Mouse (Mus musculus) hindbrain, embryonic 16.5 days (tissue): ENCODE measurements around the gene Prlh. TPM values are rescaled to one million over a fixed set of nuclear protein-coding genes. Genes with fewer than 3 reads are reported as not detected.

Experiments used
- ATAC-seq: fragments of 200-750 bp; cut with Nextera tagmentation; 2 replicates; pipeline ENCODE4 v1.8.0; 2017; ENCODE audit warnings: moderate TSS enrichment, moderate library complexity
- H3K27ac ChIP-seq: fragments of 300-500 bp; sonication (generic); 2 replicates; pipeline ENCODE4 v1.5.1; 2014; ENCODE audit warnings: low read depth, mild to moderate bottlenecking, control low read depth, low read length, moderate library complexity
- H3K27me3 ChIP-seq: fragments of 300-500 bp; sonication (generic); replicated peaks from 2 replicates; pipeline ENCODE4 v1.6.1; 2014; ENCODE audit warnings: low read length; ENCODE audit not compliant: control insufficient read depth, insufficient read depth
- H3K36me3 ChIP-seq: fragments of 300-500 bp; sonication (generic); 2 replicates; pipeline ENCODE4 v1.6.1; 2014; ENCODE audit warnings: mild to moderate bottlenecking, low read length, moderate library complexity, mixed read lengths; ENCODE audit not compliant: control insufficient read depth, insufficient read depth
- H3K4me1 ChIP-seq: fragments of 300-500 bp; sonication (generic); 2 replicates; pipeline ENCODE4 v1.6.1; 2014; ENCODE audit warnings: low read depth, low read length; ENCODE audit not compliant: control insufficient read depth, insufficient read depth
- H3K4me2 ChIP-seq: fragments of 300-500 bp; sonication (generic); 2 replicates; pipeline ENCODE4 v1.6.1; 2014; ENCODE audit warnings: mild to moderate bottlenecking, low read length, control low read depth, moderate library complexity
- H3K4me3 ChIP-seq: fragments of 300-500 bp; sonication (generic); 2 replicates; pipeline ENCODE4 v1.5.1; 2014; ENCODE audit warnings: mild to moderate bottlenecking, low read length, control low read depth, moderate library complexity
- H3K9ac ChIP-seq: fragments of 300-500 bp; sonication (generic); 2 replicates; pipeline ENCODE4 v1.6.1; 2014; ENCODE audit warnings: low read depth, mild to moderate bottlenecking, control low read depth, low read length, moderate library complexity
- H3K9me3 ChIP-seq: fragments of 300-500 bp; sonication (generic); 2 replicates; pipeline ENCODE4 v1.6.1; 2014; ENCODE audit warnings: mild to moderate bottlenecking, low read length, moderate library complexity; ENCODE audit not compliant: control insufficient read depth
- WGBS: fragments of 180-500 bp; shearing (Covaris S2); extraction: QIAGEN DNeasy Blood & Tissue Kit; methylation state at CpG from one replicate; pipeline ENCODE4 v1.1.7; 2014; 5-methylcytosine and 5-hydroxymethylcytosine counted together
- polyA plus RNA-seq: library from polyadenylated mRNA; unstranded; fragments of >200 nt; fragmentation: Nextera tagmentation; extraction: Ambion mirVana; gene quantifications from 2 replicates; pipeline ENCODE4 v1.2.1, GENCODE M21; 2015

Gene Prlh
- polyA plus RNA-seq, 1 experiment from 2014 or later = not detected

DNA sequence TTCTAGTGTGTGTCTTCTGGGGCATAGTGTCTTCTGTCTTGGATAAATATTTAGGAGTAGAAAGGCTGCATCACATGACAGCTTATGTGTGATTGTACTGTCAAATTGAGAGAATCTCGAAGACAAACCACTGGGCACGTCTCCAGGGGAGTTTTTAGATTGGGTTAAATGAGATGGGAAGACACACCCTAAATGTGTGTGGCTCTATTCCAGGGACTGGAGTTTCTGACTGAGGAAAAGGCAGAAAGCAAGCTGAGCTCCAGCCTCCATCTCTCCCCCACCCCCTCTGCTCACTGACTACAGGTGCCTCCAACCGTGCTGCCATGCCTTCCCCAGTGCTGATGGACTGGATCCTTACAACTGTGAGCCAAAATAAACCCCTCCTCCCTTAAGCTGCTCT, 28.4 kb downstream of the Prlh start:
- H3K27ac ChIP-seq = no peak overlapping the region
- H3K9ac ChIP-seq = no peak overlapping the region
- WGBS = 71% methylated on average over 3 of the region's 3 CpGs
- H3K27me3 ChIP-seq = no peaks in the 10 kb centered on the region
- ATAC-seq = no peak
- H3K9me3 ChIP-seq = no peaks in the 10 kb centered on the region
- H3K36me3 ChIP-seq = no peaks in the 10 kb centered on the region
- no peaks in the 10 kb centered on the region for H3K4me1 ChIP-seq
- H3K4me2 ChIP-seq = no peak overlapping the region
- H3K4me3 ChIP-seq = no peak overlapping the region

DNA sequence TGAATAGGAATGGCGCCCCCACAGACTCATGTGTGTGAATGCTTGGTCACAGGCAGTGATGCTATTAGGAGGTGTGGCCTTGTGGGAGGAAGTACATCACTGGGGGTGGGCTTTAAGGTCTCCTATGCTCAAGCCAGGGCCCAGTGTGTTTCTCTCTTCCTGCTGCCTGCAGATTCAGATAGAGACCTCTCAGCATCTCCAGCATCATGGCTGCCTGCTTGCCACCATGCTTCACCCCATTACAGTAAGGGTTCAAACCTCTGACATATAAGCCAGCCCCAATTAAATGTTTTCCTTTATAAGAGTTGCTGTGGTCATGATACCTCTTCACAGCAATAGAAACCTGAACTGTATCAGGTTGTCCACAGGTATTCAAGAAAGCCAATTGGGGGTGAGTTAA, 43.0 kb downstream of the Prlh start:
- Histone ChIP-seq H3K27ac (no peak overlapping the region), H3K4me1 (peaks cover 13% of the 10 kb centered on the region), H3K9me3 (no peaks in the 10 kb centered on the region), H3K27me3 (0 out of 2 replicates have a peak, but pooled peaks cover 2% of the 10 kb centered on the region), H3K36me3 (no peaks in the 10 kb centered on the region), H3K9ac (no peak overlapping the region), H3K4me3 (no peak overlapping the region), H3K4me2 (no peak overlapping the region)
- 93% methylated on average over 1 of the region's 1 CpGs for WGBS
- no peak for ATAC-seq

DNA sequence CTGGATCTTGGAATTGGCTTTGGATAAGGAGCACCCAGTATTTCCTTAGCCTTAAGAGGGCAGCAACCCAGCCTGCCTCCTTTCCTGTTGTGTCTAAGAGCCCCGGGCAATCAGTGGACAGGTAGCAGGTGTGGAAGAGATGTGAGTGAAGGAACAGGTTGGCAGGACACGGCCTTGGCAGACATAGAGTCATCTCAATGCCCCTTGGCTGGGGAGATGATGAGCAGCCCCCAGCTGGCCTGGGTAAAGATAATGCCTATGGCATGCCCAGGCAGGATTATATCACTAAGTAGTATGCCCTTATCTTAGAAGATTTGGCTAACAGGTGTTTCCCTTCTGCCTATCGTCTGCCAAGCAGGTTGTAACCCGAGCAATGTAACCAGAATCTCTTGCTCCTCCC, 44.2 kb downstream of the Prlh start:
- 82% methylated on average over 4 of the region's 4 CpGs for WGBS
- ATAC-seq = no peak

DNA sequence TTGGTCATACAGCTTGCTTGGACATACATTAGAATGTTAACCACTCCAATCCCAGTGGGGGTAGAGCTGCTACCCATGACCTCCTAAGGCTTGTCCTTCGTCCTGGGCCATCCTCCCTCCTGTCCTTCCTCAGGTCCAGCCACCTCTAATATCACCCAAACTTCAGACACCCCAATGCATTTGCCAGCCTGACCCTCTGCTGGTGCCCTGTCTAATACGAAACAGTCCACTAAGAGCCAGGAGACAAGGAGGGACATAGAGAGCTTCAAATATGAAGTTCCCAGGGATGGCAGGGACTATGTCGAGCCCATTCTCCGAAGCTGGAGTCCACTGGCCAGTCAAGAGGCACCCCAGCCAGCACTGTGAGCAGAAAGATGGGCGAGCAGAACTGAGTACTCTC, 44.7 kb downstream of the Prlh start:
- Histone ChIP-seq H3K9me3 (no peaks in the 10 kb centered on the region), H3K9ac (peak overlapping the region; percentile 77), H3K4me3 (no peak overlapping the region; the same call in 1 of the 2 replicates), H3K27me3 (0 out of 2 replicates have a peak, but pooled peaks cover 2% of the 10 kb centered on the region), H3K4me2 (no peak overlapping the region; the same call in 1 of the 2 replicates), H3K36me3 (no peaks in the 10 kb centered on the region), H3K4me1 (peaks cover 13% of the 10 kb centered on the region), H3K27ac (no peak overlapping the region)
- ATAC-seq = no peak
- 93% methylated on average over 5 of the region's 5 CpGs for WGBS

More for the DNA sequence above, 44.2 kb downstream of the Prlh start:
- Histone ChIP-seq H3K4me2 (no peak overlapping the region), H3K4me3 (no peak overlapping the region), H3K27ac (no peak overlapping the region), H3K36me3 (no peaks in the 10 kb centered on the region), H3K27me3 (0 out of 2 replicates have a peak, but pooled peaks cover 2% of the 10 kb centered on the region), H3K4me1 (peaks cover 13% of the 10 kb centered on the region), H3K9ac (no peak overlapping the region), H3K9me3 (no peaks in the 10 kb centered on the region)

DNA sequence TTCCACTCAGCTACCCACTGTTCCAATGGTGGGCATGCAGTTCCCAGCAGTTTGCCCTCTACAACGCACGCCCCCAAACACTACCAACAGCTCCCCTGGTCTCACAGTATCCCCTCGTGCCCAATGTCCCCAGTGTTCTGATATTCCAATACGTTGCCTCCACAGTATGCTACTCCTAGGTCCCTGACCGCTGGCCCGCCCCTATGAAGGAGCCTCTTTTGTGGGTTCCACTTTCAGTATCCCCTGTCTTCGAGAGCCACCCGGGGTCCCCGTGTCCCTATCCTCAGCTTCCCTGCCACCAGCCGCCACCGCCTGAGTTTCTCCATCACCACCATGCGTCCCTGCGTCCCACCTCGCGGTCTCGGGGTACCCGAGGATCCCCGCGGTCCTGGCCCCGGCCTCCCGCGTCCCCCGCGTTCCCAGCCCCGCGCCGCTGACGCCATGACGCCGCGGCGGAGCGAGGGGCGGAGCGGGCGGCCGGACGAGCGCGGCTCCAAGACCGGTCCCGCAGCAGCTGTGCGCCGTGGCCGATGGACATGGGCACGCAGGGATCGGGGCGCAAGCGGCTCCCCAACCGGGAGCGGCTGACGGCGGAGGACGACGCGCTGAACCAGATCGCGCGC, 45.5 kb downstream of the Prlh start, which contains the start of gene Lrrfip1:
Gene Lrrfip1 (plus strand): TSS at position 470 of the 623 bp plus-strand sequence.
- no peaks in the 10 kb centered on the region for H3K36me3 ChIP-seq
- peak within 1 kb of the TSS; percentile 91 for H3K4me3 ChIP-seq
- peak; percentile 90 for ATAC-seq
- peak within 1 kb of the TSS; percentile 96 for H3K4me2 ChIP-seq
- H3K27me3 ChIP-seq = 0 out of 2 replicates have a peak, but pooled peaks cover 2% of the 10 kb centered on the region
- H3K4me1 ChIP-seq = peaks cover 13% of the 10 kb centered on the region
- H3K9ac ChIP-seq = peak within 1 kb of the TSS; percentile 77
- no peaks in the 10 kb centered on the region for H3K9me3 ChIP-seq
- WGBS = 2% methylated on average over 45 of the region's 59 CpGs
- peak within 1 kb of the TSS; percentile 48 for H3K27ac ChIP-seq

DNA sequence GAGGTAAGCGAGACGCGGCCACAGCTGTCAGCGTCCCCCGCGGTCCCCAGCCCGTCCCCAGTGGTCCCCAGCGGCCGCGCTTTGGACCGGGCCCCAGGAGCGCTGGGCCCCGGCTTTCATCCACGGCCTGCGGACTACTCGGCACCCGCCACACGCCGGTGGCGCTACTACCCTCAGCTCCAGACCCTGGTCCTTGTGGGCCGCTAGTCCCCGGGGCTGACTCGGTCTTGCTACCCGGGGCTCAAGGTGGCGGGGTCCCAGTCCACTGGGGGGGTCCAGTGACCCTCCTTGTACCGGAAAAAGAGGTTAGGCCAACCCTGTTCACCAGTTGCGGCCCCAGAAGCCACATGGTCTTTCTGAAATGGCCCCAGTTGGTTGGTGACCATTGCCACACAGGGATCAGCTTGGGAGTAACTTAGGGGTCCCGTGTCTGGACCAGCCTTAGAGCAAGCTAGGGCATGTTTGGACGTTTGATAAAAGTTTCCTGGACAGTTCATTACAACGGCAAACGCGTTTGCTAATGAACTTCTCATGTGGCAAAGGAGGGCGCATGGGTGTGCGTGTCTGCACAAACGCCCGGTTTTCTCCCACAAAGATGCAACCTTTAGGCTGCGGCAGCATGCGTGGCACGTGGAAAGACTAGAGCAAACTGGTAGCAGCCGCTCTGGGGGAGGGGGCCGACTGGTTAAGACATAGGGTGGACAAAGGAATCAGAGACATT, 46.1 kb downstream of the Prlh start:
- H3K36me3 ChIP-seq = no peaks in the 10 kb centered on the region
- H3K27me3 ChIP-seq = 0 out of 2 replicates have a peak, but pooled peaks cover 2% of the 10 kb centered on the region
- peak overlapping the region; percentile 96 for H3K4me2 ChIP-seq
- peak overlapping the region; percentile 77 for H3K9ac ChIP-seq
- peaks cover 13% of the 10 kb centered on the region for H3K4me1 ChIP-seq
- ATAC-seq = peak; percentile 79
- peak overlapping the region; percentile 91 for H3K4me3 ChIP-seq
- peak overlapping the region; percentile 48 for H3K27ac ChIP-seq
- H3K9me3 ChIP-seq = no peaks in the 10 kb centered on the region
- WGBS = 1% methylated on average over 40 of the region's 41 CpGs

DNA sequence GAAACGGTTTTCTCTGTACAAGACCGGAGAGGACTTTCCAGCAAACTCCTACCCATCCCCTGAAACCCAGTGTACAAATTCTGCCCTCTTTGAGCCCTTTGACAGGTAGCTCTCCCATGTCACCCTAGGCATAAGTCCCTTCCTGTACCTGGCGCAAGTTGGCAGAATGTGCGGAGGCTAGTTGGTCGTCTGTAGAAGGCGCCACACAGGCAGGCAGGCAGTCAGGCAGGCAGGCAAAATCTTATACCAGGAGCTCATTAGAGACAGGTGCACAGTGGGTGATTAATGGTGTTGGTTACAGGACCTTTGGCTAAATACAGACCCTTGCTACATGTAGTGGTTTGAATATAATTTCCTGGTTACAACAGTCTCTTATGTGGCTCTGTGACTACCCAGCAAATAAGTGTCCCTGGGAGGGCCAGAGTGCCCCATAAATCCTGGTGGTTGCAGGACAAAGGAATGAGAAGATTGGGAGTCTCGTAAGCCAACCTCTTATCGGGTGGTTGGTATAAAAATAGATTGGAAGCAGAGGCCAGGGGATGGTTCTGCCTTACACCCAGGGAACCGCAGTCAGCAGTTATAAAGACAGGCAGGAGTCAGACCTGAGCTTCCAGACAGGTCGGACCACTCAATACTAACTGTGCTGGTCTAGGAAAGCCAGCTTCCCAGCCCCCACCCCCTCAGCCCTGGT, 47.1 kb downstream of the Prlh start:
- H3K4me2 ChIP-seq = peak overlapping the region; percentile 96

DNA sequence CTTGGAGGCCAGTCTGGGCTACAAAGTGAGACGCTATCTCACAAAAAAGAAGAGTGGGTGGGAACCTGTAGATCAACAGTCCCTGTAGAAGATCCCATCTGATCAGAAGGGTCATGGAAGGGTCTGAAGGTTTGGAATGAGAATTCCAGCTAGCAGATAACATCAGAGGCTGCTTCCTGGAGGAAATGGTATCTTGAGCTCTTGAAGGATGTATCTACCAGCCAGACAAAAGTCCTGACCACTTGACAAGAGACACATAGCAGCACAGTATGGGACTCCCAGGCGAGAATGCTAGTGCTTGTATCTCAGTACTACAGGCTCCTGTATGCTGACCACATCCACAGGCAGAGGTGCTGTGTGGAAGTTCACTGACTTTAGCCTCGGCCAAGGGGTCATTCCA, 48.2 kb downstream of the Prlh start:
- H3K4me2 ChIP-seq = no peak overlapping the region

More for the DNA sequence above, 47.1 kb downstream of the Prlh start:
- no peaks in the 10 kb centered on the region for H3K36me3 ChIP-seq
- no peaks in the 10 kb centered on the region for H3K9me3 ChIP-seq
- ATAC-seq = no peak
- H3K9ac ChIP-seq = peak overlapping the region; percentile 77
- 63% methylated on average over 10 of the region's 10 CpGs for WGBS
- H3K4me1 ChIP-seq = peaks cover 13% of the 10 kb centered on the region
- 0 out of 2 replicates have a peak, but pooled peaks cover 2% of the 10 kb centered on the region for H3K27me3 ChIP-seq
- peak overlapping the region; percentile 91 for H3K4me3 ChIP-seq
- H3K27ac ChIP-seq = no peak overlapping the region

More for the DNA sequence above, 48.2 kb downstream of the Prlh start:
- Histone ChIP-seq H3K27me3 (0 out of 2 replicates have a peak, but pooled peaks cover 2% of the 10 kb centered on the region), H3K36me3 (no peaks in the 10 kb centered on the region), H3K27ac (no peak overlapping the region), H3K9me3 (no peaks in the 10 kb centered on the region), H3K4me3 (no peak overlapping the region), H3K4me1 (peaks cover 13% of the 10 kb centered on the region), H3K9ac (no peak overlapping the region)
- ATAC-seq = no peak
- WGBS = 84% methylated on average over 3 of the region's 3 CpGs
